Mouse (Mus musculus) lung, embryonic 15.5 days (tissue): Measurements from ENCODE around the gene Slit3. TPM values are rescaled to one million over a fixed set of nuclear protein-coding genes. Genes with fewer than 3 reads are reported as not detected.
A peak's percentile ranks its signal among the peaks of the same experiment; 100 is the strongest.

Source experiments
- ATAC-seq: fragments of 200-750 bp; cut with Nextera tagmentation; 2 replicates; pipeline ENCODE4 v1.8.0; 2017; ENCODE audit warnings: moderate number of reproducible peaks, borderline replicate concordance; ENCODE audit not compliant: low FRiP score, low TSS enrichment; ENCODE audit errors: extremely low read depth
- H3K27ac ChIP-seq: fragments of 300-500 bp; sonication (generic); 2 replicates; pipeline ENCODE4 v1.5.1; 2015; ENCODE audit warnings: moderate library complexity, mild to moderate bottlenecking, inconsistent platforms
- H3K27me3 ChIP-seq: fragments of 300-500 bp; sonication (generic); 2 replicates; pipeline ENCODE4 v1.6.1; 2015; ENCODE audit warnings: inconsistent platforms
- H3K36me3 ChIP-seq: fragments of 300-500 bp; sonication (generic); 2 replicates; pipeline ENCODE4 v1.6.1; 2015; ENCODE audit warnings: inconsistent platforms
- H3K4me1 ChIP-seq: fragments of 300-500 bp; sonication (generic); 2 replicates; pipeline ENCODE4 v1.6.1; 2015; ENCODE audit warnings: inconsistent platforms
- H3K4me2 ChIP-seq: fragments of 300-500 bp; sonication (generic); 2 replicates; pipeline ENCODE4 v1.6.1; 2015; ENCODE audit warnings: inconsistent platforms, mild to moderate bottlenecking, moderate library complexity
- H3K4me3 ChIP-seq: fragments of 300-500 bp; sonication (generic); 2 replicates; pipeline ENCODE4 v1.5.1; 2015; ENCODE audit warnings: mild to moderate bottlenecking, inconsistent platforms
- H3K9ac ChIP-seq: fragments of 300-500 bp; sonication (generic); 2 replicates; pipeline ENCODE4 v1.6.1; 2015; ENCODE audit warnings: inconsistent platforms
- H3K9me3 ChIP-seq: fragments of 300-500 bp; sonication (generic); 2 replicates; pipeline ENCODE4 v1.6.1; 2016; ENCODE audit warnings: inconsistent platforms
- WGBS: fragments of 180-500 bp; shearing (Covaris S2); methylation state at CpG from one replicate; pipeline ENCODE4 v1.1.7; 2015; 5-methylcytosine and 5-hydroxymethylcytosine counted together
- polyA plus RNA-seq: library from polyadenylated mRNA; unstranded; fragments of >200 nt; fragmentation: Nextera tagmentation; extraction: Ambion mirVana; gene quantifications from 2 replicates; pipeline ENCODE4 v1.2.1, GENCODE M21; 2015

The Slit3 gene
- polyA plus RNA-seq, 1 experiment from 2014 or later: 21.4 TPM

DNA sequence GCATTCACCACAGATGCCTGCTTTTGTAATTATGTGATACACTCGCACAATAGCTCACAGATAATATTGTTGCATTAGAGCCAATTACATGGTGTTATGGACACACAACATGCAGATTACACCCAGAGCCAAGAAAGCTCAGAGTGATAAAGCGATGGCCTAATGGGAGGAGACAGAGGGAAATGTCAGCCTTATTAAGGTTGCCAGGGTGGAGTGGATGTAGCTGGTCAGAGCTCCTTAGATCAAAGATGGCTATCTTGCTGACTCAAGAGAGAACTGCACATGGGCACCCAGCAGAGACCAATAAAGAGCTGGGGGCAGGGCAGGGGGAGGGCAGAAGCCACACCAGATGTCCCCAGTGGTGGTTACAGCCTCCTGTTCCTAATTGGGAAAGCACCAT, 437.3 kb downstream of the Slit3 start:
- 80% methylated on average over 2 of the region's 2 CpGs for WGBS
- Histone ChIP-seq H3K9ac (no peak overlapping the region), H3K4me1 (0 out of 2 replicates have a peak, but pooled peaks cover 12% of the 10 kb centered on the region), H3K4me2 (no peak overlapping the region), H3K36me3 (no peaks in the 10 kb centered on the region), H3K27me3 (peaks cover 65% of the 10 kb centered on the region), H3K4me3 (no peak overlapping the region), H3K9me3 (no peaks in the 10 kb centered on the region), H3K27ac (no peak overlapping the region)
- ATAC-seq: no peak

DNA sequence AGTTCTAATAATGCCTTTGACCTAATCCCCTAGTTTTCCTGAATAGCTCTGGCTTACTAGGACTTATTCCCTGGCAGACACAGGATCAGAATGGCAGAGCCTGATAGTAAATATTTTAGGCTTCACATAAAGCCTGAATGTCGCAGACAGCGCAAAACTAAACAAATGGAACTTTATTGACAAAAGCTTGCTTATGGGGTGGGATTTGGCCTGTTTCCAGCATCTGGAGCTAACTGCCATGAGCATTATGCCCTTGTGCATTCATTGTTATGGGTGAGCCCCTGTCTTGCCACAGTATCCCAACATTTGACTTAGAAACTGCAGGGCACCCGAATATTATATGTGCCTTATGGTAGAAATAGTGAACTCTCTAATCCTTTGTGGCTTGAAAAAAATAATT, 438.4 kb downstream of the Slit3 start:
- no peaks in the 10 kb centered on the region for H3K36me3 ChIP-seq
- H3K4me2 ChIP-seq: no peak overlapping the region
- H3K4me3 ChIP-seq: no peak overlapping the region
- peaks cover 75% of the 10 kb centered on the region for H3K27me3 ChIP-seq
- 70% methylated on average over 3 of the region's 3 CpGs for WGBS
- no peak overlapping the region for H3K9ac ChIP-seq
- no peak for ATAC-seq
- no peak overlapping the region for H3K27ac ChIP-seq
- no peaks in the 10 kb centered on the region for H3K9me3 ChIP-seq
- 0 out of 2 replicates have a peak, but pooled peaks cover 12% of the 10 kb centered on the region for H3K4me1 ChIP-seq

DNA sequence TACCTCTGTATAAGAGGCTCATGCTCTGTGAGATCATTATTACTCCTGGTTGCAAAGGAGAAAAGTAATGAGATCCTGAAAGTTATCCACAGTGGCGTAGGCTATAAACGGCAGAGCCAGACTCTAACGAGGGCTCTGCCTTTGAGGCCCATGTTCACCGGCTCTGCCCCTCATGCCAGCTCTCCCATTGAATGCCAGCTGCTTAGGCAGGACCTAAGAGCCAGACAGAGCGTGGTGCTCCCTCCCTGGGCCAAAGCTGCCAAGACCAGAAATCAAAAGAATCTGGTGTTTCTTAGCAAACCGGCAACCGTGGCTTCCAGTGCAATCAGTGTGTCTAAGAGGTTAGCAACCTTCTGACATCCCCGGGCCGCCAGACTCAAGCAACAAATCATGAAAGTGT, 440.7 kb downstream of the Slit3 start:
- no peak for ATAC-seq
- 75% methylated on average over 9 of the region's 9 CpGs for WGBS
- no peak overlapping the region for H3K9ac ChIP-seq

DNA sequence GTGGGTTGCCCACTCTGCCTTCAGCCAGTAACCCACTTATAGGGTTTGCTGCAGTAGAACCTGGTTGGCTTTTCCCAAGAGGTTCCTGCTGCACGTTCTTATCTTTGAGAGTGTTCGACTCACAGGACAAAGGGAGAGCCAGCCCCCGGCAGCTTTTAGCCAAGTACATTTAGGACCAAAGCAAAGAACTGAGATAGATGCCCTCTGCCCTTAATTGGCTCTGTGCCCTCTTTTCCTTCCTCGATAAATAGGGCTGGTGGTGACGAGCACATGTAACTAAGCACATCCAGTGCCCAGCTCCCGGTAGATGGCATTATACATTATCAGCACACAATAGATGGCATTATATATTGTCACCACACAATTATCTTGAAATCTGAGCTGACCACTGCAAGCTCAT, 444.3 kb downstream of the Slit3 start:
- ATAC-seq: no peak
- Histone ChIP-seq H3K4me2 (no peak overlapping the region), H3K4me3 (no peak overlapping the region), H3K9ac (no peak overlapping the region), H3K36me3 (no peaks in the 10 kb centered on the region), H3K27ac (no peak overlapping the region), H3K4me1 (0 out of 2 replicates have a peak, but pooled peaks cover 6% of the 10 kb centered on the region), H3K9me3 (no peaks in the 10 kb centered on the region), H3K27me3 (peaks cover 82% of the 10 kb centered on the region)
- WGBS: 30% methylated on average over 6 of the region's 6 CpGs

More for the DNA sequence above, 440.7 kb downstream of the Slit3 start:
- H3K27me3 ChIP-seq: peaks cover 78% of the 10 kb centered on the region
- H3K4me1 ChIP-seq: 0 out of 2 replicates have a peak, but pooled peaks cover 18% of the 10 kb centered on the region
- no peak overlapping the region for H3K4me3 ChIP-seq
- no peak overlapping the region for H3K4me2 ChIP-seq
- H3K36me3 ChIP-seq: no peaks in the 10 kb centered on the region
- no peak overlapping the region for H3K27ac ChIP-seq
- H3K9me3 ChIP-seq: no peaks in the 10 kb centered on the region

DNA sequence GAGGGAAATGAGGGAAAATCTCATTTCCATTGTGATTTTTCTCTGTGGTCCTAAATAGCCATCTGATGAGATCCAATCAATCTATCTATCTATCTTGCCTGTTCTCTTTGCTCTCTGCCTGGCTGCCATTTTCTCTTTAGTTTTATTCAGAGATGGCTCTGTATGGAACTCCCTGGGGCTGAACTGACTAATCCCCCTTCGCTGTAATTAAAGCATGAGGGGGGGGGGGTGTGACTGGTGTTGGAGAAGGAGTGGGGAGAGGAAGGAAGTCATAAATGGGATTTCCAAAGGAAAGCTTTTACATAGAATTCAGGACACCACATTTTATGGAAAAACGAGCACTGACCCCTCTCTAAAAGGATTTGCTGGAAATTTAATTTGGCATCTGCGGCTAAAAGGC, 445.7 kb downstream of the Slit3 start:
- peaks cover 83% of the 10 kb centered on the region for H3K27me3 ChIP-seq
- H3K27ac ChIP-seq: no peak overlapping the region
- 77% methylated on average over 3 of the region's 3 CpGs for WGBS
- H3K9me3 ChIP-seq: no peaks in the 10 kb centered on the region
- no peak overlapping the region for H3K4me2 ChIP-seq
- no peak overlapping the region for H3K9ac ChIP-seq
- ATAC-seq: no peak
- H3K4me1 ChIP-seq: 0 out of 2 replicates have a peak, but pooled peaks cover 6% of the 10 kb centered on the region
- no peak overlapping the region for H3K4me3 ChIP-seq
- H3K36me3 ChIP-seq: no peaks in the 10 kb centered on the region

DNA sequence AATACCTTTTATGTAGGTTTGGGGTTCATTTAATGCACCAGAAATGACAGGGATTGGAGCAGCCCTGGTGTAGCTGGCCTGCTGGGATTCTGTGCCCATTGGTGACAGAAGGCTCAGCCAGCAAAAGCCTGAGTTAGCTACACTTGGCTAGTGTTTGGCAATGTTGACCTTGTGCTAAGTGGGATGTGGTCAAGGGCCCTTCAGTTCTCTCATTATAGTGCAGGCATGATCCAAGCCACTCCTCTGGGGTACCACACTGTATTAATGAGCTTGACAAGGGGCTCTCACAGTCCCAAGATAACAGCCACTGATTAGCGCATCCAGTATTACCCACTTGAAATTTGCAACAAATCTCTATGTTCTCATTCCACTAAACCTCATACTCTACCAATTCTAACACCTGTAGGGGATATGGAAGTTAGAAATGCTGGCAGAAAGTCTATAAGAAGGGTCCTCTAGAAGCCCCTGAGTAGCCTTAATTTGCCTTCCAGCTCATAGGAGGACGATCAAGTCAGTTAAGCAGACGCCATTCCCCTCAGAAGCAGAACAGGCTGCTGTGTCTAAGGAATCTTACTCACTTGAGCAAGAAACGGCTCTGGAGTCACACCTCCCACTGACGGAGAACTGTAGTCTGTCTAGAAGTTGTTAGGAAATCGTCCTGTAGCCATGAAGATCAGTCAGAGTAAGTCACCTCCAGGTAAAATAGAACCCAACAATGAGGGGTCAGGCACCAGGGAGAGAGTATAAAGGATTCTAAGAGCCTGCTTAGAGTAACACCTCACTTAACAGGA, 448.3 kb downstream of the Slit3 start:
- no peaks in the 10 kb centered on the region for H3K36me3 ChIP-seq
- no peak overlapping the region for H3K27ac ChIP-seq
- H3K27me3 ChIP-seq: peaks cover 76% of the 10 kb centered on the region; the same call in 1 of the 2 replicates
- no peak overlapping the region for H3K4me2 ChIP-seq
- no peak overlapping the region for H3K9ac ChIP-seq
- 57% methylated on average over 6 of the region's 6 CpGs for WGBS
- H3K4me3 ChIP-seq: no peak overlapping the region
- ATAC-seq: peak; percentile 31; the same call in 1 of the 2 replicates
- 0 out of 2 replicates have a peak, but pooled peaks cover 6% of the 10 kb centered on the region for H3K4me1 ChIP-seq
- no peaks in the 10 kb centered on the region for H3K9me3 ChIP-seq

DNA sequence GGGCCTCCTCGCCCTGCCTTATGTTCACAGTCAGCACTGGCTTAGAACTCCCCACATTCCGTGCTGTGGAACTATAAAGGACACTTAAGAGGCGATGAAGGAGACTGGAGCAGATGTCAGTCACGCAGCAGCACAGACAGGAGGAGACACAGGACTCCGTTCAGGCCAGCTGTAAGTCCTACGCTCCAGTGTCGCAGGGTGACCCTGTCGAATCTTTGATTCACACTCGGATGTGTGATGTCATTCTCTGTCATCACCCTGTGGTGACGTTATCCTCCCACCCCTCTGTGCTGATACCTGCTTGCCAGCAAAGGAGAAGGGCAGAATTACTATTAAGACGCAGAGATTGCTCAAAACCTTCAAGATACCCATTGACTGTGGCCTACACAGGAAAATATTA, 448.9 kb downstream of the Slit3 start:
- ATAC-seq: no peak
- H3K9ac ChIP-seq: no peak overlapping the region
- WGBS: 70% methylated on average over 11 of the region's 11 CpGs
- no peaks in the 10 kb centered on the region for H3K36me3 ChIP-seq
- H3K4me2 ChIP-seq: no peak overlapping the region
- H3K9me3 ChIP-seq: no peaks in the 10 kb centered on the region
- H3K4me1 ChIP-seq: 0 out of 2 replicates have a peak, but pooled peaks cover 6% of the 10 kb centered on the region
- H3K27me3 ChIP-seq: peaks cover 74% of the 10 kb centered on the region; the same call in 1 of the 2 replicates
- H3K27ac ChIP-seq: no peak overlapping the region
- H3K4me3 ChIP-seq: no peak overlapping the region

DNA sequence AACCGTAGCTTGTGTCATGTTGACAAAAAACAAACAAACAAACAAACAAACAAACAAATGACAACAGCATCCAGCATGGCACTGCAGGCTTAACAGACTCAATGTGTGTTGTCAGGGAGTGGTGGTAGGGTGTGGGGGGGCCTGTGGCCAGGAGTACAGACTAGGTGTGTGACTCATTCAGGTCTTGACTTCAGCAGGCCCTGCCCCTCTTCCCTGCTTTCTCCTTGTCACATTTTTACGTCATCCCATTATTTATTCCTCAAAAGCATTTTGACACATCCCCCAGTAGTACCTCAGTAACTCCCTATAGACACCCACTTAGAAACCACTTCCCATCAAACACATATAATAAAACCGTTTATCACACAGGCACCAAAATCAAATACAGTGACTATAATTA, 450.9 kb downstream of the Slit3 start:
- H3K9me3 ChIP-seq: no peaks in the 10 kb centered on the region
- no peaks in the 10 kb centered on the region for H3K36me3 ChIP-seq
- H3K4me2 ChIP-seq: no peak overlapping the region
- no peak overlapping the region for H3K27ac ChIP-seq
- H3K9ac ChIP-seq: no peak overlapping the region
- H3K4me1 ChIP-seq: no peaks in the 10 kb centered on the region
- no peak overlapping the region for H3K4me3 ChIP-seq
- 69% methylated on average over 3 of the region's 3 CpGs for WGBS
- peaks cover 68% of the 10 kb centered on the region; the same call in 1 of the 2 replicates for H3K27me3 ChIP-seq
- no peak for ATAC-seq

DNA sequence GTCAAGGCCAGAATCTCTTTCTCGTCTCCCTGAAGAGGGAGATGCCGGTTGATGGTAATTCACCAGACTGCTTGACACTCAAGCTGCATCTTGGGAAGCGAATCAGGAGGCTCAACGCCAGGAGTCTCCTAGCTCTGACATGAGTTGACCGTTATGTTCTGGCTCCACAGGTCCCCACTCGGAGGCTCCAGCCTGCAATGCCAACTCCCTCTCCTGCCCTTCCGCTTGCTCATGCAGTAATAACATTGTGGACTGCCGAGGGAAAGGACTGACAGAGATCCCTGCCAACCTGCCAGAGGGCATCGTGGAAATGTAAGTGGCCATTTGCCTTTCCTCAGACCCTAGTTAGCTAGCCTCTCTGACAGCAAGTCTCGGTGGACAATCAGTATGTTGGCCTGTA, 457.8 kb downstream of the Slit3 start:
- no peak for ATAC-seq

DNA sequence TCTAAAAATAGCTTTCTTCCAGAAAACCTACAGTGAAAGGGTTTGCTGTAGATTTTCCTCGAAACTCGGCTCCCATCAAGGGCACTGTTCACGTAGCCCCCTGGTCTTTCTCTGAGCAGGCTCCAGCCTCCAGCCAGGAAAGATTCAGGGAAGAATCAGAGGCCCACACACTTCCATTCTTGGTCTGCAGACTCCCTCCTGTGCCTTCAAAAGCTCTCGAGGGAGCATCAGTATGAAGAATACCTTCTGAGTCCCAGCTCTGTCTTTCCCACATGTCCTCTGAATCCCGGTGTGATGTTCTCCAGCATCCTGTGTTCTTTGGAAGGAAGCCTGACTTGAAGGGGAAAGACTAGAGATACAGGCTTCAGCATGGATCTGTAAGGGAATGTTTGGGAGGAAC, 461.6 kb downstream of the Slit3 start:
- Histone ChIP-seq H3K9ac (no peak overlapping the region), H3K27ac (no peak overlapping the region), H3K27me3 (peaks cover 6% of the 10 kb centered on the region; the same call in 1 of the 2 replicates), H3K36me3 (no peaks in the 10 kb centered on the region), H3K4me2 (no peak overlapping the region), H3K4me1 (no peaks in the 10 kb centered on the region), H3K9me3 (no peaks in the 10 kb centered on the region), H3K4me3 (no peak overlapping the region)
- 74% methylated on average over 5 of the region's 5 CpGs for WGBS
- no peak for ATAC-seq

More for the DNA sequence above, 457.8 kb downstream of the Slit3 start:
- no peaks in the 10 kb centered on the region for H3K9me3 ChIP-seq
- H3K27me3 ChIP-seq: peaks cover 24% of the 10 kb centered on the region; the same call in 1 of the 2 replicates
- H3K4me3 ChIP-seq: no peak overlapping the region
- H3K27ac ChIP-seq: no peak overlapping the region
- WGBS: 87% methylated on average over 10 of the region's 10 CpGs
- no peak overlapping the region for H3K9ac ChIP-seq
- H3K4me2 ChIP-seq: no peak overlapping the region
- no peaks in the 10 kb centered on the region for H3K4me1 ChIP-seq
- H3K36me3 ChIP-seq: no peaks in the 10 kb centered on the region

DNA sequence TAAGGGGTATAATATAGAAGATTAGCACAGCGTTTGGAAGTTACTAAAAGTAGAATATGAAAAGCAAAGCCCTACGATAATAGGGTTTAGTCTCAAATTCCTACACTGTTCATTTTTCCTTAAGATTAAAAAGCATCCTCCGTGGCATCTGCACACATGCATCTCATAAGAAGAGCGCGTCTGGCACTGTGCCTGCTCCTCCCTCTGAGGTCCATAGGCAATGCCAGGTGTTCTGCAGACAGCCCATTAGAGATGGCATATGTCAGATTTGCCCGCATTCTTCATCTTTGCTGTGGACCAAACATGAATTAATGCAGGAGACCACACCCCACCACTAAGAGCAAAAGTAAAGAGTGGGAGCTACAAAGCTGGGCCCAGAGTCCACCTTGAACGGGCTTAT, 462.6 kb downstream of the Slit3 start:
- Histone ChIP-seq H3K4me3 (no peak overlapping the region), H3K4me1 (no peaks in the 10 kb centered on the region), H3K9me3 (no peaks in the 10 kb centered on the region), H3K9ac (no peak overlapping the region), H3K27ac (no peak overlapping the region), H3K4me2 (no peak overlapping the region), H3K36me3 (no peaks in the 10 kb centered on the region), H3K27me3 (peaks cover 3% of the 10 kb centered on the region; the same call in 1 of the 2 replicates)
- no peak for ATAC-seq
- 88% methylated on average over 7 of the region's 7 CpGs for WGBS

DNA sequence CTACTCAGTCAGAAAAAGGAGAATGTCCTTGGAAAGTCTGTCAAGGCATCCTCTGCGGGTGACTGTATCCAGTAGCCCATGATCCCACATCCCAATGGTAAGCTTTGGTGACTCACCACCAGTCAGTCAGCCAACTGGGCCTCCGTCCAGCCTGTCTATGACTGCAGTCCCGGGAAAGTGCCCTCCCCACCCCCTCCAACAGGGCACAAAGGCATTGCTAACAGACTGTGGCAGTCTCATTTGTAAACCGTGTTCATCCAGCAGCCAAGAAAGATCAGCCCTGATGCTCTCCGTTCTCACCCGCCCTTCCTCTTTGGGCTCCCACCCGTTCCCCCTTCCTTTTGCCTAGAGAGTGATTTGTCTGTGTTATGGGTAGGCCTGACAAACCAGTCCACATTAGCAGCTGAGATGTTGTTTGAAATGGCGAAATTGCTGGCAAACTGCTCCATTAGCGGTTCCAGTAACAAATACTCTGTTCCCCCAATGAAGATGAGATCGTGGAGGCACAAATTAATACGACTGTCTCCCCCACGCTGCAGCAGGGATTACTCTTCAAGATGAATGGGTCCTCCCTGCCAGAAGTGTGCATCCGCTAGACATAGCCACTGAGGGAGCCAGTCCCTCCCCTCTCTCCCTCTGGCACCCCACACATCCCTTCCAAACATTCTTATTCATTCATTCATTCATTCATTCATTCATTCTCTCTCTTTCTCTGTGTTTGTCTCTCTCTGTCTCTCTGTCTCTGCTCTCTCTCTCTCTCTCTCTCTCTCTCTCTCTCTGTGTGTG, 466.3 kb downstream of the Slit3 start:
- Histone ChIP-seq H3K4me2 (no peak overlapping the region), H3K27me3 (no peaks in the 10 kb centered on the region; the same call in 1 of the 2 replicates), H3K9ac (no peak overlapping the region), H3K9me3 (no peaks in the 10 kb centered on the region), H3K4me1 (no peaks in the 10 kb centered on the region), H3K4me3 (no peak overlapping the region), H3K27ac (no peak overlapping the region), H3K36me3 (no peaks in the 10 kb centered on the region)
- WGBS: 55% methylated on average over 13 of the region's 13 CpGs
- ATAC-seq: peak; percentile 65; the same call in 1 of the 2 replicates
